Mouse (Mus musculus): ENCODE measurements around the gene Stx19. TPM values are rescaled to one million over a fixed set of nuclear protein-coding genes. Genes with fewer than 3 reads are reported as not detected.

Stx19 gene
- not detected for total RNA-seq (2021)
- long read RNA-seq, experiment 1: 0 reads
- long read RNA-seq, experiment 2: 0 reads

DNA sequence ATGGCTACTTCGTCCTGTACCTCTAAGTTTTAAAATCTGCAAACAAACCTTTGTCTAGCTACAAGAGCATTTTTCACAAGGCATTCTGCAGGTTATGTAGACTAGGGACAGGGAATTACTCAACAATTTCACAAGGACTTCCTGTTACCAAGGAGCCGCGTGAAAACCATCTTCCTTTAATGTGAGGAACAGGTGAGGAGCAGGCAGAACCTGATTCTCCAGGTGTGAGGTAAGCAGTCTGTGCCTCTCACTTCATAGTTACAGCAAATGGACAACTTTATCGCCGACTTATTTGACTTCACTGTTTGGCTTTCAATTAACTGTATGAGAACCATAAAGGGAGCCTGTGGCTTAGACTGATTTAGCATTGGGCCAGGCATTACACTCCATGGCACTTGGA is at the start of gene Stx19:
TSS of gene Stx19 (plus strand) at position 186 of the 400 bp plus-strand sequence.
- intact Hi-C loops (cut with DNase I): no loop called here
- Histone ChIP-seq H3K4me3 (no peak within 1 kb of the TSS), H3K27ac (no peak within 1 kb of the TSS)
- DNase-seq: no peak
- no peak for TF ChIP-seq CTCF (IDR thresholded peaks at IDR 0.05)

DNA sequence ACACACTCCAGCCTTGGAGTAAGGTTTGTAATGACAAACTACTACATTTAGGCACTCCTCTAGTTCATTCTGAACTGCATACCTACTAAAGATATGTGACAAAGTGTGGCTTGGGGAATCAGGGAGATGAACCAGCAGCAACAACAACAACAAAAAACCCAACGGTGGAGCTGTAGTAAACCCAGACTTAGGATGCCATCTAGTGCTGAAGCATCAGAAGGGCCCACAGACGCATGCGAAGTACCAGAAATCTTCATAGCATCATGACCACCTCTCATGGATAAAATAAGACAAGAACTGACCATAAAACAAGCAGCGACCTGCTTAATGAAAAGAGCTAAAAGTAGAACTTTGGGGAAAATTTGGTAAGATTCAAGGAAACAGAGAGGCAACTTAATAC is 41.0 kb upstream of the Stx19 start:
- DNase-seq: no peak
- Histone ChIP-seq H3K27ac (no peak overlapping the region), H3K4me3 (no peak overlapping the region)
- intact Hi-C loops (cut with DNase I): no loop called here
- peak; percentile 17; the same call in 1 of the 2 replicates for TF ChIP-seq CTCF (IDR thresholded peaks at IDR 0.05)

DNA sequence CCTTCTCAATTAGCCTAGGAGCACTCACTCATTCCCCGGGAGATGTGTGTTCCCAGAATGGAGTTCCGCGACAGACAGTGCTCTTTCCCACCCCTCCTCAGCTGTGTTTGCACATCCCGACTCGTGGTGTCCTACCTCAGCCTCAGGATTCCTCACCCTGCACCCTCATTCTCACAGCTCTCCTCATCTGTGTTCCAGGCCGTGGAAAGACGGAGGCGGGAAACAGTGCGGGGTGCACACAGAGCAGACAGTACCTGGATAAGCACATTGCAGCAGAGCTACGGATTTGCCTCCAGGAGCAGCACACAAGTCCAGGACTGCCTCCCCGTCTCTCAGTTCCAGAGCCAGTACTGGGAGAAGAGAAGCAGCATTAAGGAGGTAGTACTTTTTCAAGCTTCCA is 38.4 kb upstream of the Stx19 start:
- no peak for DNase-seq
- TF ChIP-seq CTCF (IDR thresholded peaks at IDR 0.05): no peak
- H3K27ac ChIP-seq: no peak overlapping the region
- H3K4me3 ChIP-seq: no peak overlapping the region
- intact Hi-C loops (cut with DNase I): no loop called here

DNA sequence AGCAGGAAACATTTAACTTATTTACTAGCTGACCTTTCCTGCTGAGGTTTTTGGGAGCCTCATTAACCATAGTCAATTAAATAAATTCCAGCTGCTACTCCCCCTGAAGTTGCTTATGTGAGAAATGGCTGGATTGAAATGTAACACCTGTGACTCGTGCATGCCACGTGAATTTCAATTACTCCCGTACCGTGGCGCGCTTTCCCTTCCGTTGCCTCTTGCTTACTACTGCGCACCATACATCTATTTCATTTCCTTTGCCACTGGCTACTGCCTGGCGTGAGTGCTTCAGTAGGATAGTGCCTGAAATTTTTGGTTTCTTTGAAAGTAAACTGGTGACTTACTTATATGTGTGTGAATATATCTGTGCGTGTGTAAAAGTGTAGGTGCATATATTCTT is 36.2 kb upstream of the Stx19 start:
- intact Hi-C loops (cut with DNase I): no loop called here

DNA sequence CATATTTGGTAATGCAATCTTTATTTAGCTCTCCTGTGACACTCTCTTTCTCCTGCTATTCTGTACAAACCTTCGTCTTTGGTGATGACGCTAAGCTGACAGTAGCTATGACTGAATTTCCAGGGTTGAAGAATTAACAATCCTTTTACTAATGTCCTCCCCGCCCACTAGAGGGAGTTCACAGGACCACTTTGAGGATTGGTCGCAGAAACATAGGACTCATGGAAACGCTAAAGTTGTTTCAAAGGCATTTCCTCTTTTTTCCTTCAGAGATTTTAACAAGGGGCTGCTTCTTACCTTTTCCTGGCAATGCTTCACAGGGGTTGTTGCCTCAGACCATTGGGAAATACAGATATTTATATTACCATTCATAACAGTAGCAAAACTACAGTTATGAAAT is 32.2 kb upstream of the Stx19 start:
- no peak overlapping the region for H3K27ac ChIP-seq
- TF ChIP-seq CTCF (IDR thresholded peaks at IDR 0.05): peak; percentile 53
- no peak overlapping the region for H3K4me3 ChIP-seq
- intact Hi-C loops (cut with DNase I): no loop called here
- no peak for DNase-seq

More for the DNA sequence above, 36.2 kb upstream of the Stx19 start:
- no peak for TF ChIP-seq CTCF (IDR thresholded peaks at IDR 0.05)
- Histone ChIP-seq H3K27ac (no peak overlapping the region), H3K4me3 (no peak overlapping the region)
- no peak for DNase-seq

DNA sequence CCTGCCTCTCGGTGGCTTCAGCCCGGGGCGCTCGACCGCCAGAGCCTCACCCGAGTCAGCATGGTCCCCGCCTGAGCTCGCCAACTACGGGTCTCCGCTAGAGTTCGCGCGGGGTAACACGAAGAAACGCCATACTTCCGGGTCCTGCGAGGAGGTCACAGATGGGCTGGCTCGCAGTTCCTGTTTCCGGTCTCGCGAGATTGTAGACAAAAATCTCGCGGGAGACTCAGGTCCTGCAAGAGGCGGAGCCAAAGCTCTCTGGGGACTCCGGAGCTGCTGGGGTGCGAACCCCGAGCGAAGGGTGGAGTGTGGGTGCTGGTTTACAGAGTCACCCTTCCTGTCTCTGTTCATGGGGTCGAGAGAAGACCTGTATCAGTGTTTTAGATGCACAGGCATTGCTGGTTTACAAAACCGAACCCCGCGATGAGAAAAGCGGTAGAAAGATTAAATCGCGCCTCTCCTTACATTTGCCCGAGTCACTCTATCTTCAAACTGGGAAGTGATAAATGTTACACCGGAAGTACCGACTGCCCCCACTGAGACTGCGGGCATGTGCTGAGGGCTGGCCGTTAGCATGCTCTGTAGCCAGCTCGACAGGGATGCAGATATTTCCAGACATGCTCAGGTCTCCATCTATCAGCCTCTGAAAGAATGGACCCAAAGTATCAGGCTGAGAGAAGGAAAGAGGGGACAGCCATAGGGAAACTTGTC is 27.7 kb upstream of the Stx19 start, which contains the start of gene Nsun3:
TSS of gene Nsun3 (minus strand) at position 198 of the 711 bp plus-strand sequence.
- DNase-seq: peak; percentile 94
- no peak for TF ChIP-seq CTCF (IDR thresholded peaks at IDR 0.05)
- intact Hi-C loops (cut with DNase I): loop anchor here (5.0 kb wide), 2 partner anchors 41 to 61 kb away; partner anchors contain the start of gene Arl13b
- H3K27ac ChIP-seq: peak within 1 kb of the TSS; percentile 91
- H3K4me3 ChIP-seq: peak within 1 kb of the TSS; percentile 89

DNA sequence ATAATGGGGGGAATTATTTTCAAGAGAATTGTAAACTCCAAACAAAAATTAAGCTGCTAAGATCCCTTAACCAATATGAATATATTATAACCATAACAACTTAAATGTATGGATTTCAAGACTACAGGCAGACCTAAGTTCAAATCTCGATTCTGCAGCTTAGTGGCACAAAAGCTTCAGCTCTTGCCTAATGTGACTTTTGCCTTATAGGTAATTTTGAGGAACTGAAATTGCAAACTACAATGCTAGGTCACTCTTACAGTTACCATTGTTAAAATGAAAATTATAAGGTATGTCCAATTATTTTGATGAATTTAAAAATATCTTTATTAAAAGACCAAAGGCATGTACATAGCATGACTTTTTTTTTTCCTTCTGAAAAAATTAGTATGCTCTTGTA is 17.9 kb upstream of the Stx19 start:
- intact Hi-C loops (cut with DNase I): no loop called here
- Histone ChIP-seq H3K4me3 (no peak overlapping the region), H3K27ac (no peak overlapping the region)
- no peak for DNase-seq
- no peak for TF ChIP-seq CTCF (IDR thresholded peaks at IDR 0.05)

DNA sequence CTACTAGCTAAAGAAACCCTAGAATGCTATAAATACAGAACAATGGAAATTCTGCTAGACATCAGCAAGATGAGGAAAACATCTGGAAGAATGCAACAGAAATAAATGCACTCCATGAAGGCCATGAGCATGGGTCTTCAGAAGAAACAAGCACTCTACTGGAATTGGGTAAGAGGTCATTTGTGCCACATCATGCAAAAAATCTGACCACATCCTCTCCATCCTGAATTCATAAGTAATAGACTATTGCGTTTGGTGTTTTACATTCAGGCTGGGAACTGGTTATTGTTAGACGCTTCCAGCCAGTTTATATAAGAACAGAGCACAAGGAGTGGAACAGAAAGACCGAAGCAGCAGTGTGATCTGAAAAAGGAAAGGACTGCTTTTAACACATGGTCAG is 15.7 kb upstream of the Stx19 start:
- DNase-seq: no peak
- Histone ChIP-seq H3K4me3 (no peak overlapping the region), H3K27ac (no peak overlapping the region)
- TF ChIP-seq CTCF (IDR thresholded peaks at IDR 0.05): no peak
- intact Hi-C loops (cut with DNase I): no loop called here

DNA sequence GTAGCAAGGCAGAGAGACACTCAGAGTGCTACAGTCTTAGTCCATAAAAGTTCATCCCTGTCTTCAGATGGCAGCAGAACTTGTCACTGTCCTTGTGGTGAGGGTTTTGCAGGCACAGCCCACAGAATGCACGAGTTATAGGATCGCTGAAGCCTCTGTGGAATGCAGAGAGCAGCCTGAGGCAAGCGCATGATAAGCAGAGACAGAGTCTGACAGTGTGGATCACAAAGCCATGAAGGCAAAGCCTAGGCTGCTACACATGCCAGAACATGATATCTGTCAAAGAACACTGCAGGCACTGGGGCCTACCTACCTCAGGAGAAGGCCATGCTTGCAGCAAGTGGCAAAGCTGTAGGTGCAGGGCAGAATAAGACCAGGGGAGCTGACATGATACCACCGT is 15.1 kb upstream of the Stx19 start:
- no peak overlapping the region for H3K27ac ChIP-seq
- no peak for TF ChIP-seq CTCF (IDR thresholded peaks at IDR 0.05)
- no peak for DNase-seq
- no peak overlapping the region for H3K4me3 ChIP-seq
- intact Hi-C loops (cut with DNase I): no loop called here

DNA sequence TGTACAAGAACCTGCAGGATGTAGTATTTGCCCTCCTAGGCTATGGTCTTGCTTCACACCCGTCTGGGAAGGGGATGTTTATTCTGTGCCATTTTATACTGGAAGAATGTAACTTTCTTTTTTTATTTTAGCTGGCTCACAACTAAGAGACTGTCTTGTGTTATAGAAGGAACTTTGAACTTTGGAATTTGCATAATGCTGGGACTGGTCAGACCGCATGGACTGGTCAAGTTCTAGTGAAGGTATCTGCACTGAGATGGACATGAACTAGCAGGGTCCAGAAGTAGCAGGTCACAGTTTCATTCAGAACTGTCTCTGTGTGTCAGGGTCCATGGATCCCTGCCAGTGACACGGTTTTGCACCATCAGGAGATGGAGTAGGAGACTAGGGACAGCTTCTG is 14.6 kb upstream of the Stx19 start:
- intact Hi-C loops (cut with DNase I): no loop called here
- Histone ChIP-seq H3K27ac (no peak overlapping the region), H3K4me3 (no peak overlapping the region)
- no peak for DNase-seq
- TF ChIP-seq CTCF (IDR thresholded peaks at IDR 0.05): no peak

DNA sequence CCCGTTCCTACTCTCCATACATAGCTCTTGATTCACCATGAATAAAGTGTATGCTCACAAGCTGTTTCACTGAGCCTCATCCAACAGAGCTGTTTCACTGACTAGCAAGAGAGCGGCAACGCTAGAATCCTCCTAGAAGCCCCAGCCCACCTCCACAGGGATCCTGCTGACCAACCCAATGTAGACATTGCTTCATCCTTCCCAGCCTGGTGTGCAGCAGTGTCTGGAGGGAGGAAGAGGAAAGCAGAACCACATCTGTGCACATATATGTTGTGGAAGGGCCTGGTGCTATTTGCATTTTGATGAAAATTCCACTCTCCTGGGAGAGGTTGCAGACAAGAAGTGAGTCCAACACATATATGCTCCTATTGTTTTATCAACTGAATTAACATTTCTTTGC is 9.9 kb upstream of the Stx19 start:
- DNase-seq: no peak
- no peak overlapping the region for H3K27ac ChIP-seq
- intact Hi-C loops (cut with DNase I): no loop called here
- TF ChIP-seq CTCF (IDR thresholded peaks at IDR 0.05): no peak
- H3K4me3 ChIP-seq: no peak overlapping the region

DNA sequence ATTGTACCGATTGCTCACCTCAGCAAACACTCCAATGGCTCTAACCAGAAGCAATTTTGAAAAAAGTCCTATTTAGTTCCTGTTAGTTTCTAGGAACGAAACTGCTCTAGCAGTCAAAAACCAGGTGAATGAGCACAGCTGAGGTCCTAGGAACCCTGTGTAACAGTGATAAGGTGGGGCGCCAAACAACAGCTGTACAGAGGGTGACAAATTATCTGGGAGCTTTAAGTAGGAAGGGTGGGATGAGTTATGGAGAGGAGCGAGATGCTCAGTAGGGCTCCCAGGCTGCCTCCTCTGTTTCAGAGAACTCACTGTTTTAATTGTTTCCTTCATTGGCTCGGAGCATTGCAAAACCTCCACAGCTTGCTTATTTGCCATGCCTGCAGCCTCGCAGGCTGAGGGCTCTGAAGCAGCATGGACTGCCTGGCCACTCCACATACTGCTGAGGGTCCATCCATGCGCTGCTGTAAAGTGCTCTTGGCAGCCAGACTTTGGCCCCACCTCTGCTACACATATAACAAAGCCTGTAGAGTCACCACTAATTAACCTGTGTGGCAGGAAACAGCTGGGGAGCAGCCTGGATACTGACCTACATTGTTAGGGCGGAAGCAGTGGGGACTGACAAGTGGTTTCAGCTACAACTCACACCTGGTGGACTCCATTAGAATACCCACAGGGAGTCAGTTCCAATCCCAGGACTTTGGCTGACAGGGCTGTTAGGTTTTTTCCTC is 7.1 kb upstream of the Stx19 start:
- H3K27ac ChIP-seq: no peak overlapping the region

DNA sequence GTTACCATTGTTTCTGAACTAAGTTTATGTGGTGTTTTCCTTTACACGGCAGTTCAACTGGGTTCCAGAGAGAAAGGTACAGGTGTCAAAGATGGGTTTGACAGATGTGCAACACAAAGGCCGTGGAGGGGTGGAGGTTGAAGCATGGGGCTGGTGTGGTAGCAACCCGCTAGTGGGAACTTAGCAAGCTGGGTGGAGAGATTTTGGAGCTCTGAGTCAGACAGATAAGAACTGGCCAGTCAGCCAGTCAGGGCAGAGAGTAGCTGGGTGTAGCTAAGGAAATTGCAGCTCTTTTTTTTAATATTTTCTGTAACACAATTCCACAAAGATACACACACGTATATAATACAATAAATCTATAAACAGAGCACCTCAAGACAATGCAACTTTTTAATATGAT is 3.6 kb upstream of the Stx19 start:
- DNase-seq: no peak
- H3K4me3 ChIP-seq: no peak overlapping the region
- no peak overlapping the region for H3K27ac ChIP-seq
- intact Hi-C loops (cut with DNase I): no loop called here
- TF ChIP-seq CTCF (IDR thresholded peaks at IDR 0.05): no peak

More for the DNA sequence above, 7.1 kb upstream of the Stx19 start:
- TF ChIP-seq CTCF (IDR thresholded peaks at IDR 0.05): no peak
- intact Hi-C loops (cut with DNase I): no loop called here
- H3K4me3 ChIP-seq: no peak overlapping the region
- no peak for DNase-seq

Data from gastrocnemius, adult 2 months (tissue).